ENCODE assay signal across 8 mouse cellular contexts in the genomic region with DNA sequence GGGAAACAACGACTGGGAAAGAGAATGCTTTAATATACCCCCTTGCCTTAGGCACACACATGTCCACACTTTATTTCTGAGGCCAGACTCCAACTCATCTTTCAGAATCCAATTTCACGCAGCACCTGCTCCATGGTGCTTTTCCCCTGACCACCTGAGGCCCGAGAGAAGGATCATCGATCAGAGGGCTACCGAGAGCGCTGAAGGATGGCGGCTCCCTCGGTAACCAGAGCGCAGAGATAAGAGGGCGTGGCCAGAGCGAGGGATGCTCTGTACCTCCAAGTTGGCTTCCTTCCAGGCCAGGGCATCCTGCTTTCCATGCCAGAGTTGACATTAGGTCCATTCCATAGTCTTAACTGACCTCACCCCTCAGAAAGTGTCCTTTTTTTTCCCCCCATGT. TPM values are rescaled to one million over a fixed set of nuclear protein-coding genes. Genes with fewer than 3 reads are reported as not detected.
DNase-seq lines count a peak whose midpoint lies in the region; ATAC-seq and TF ChIP-seq lines count a peak whose summit lies in the region.

No protein-coding gene starts in this region.

- peak overlapping the region; percentile 74 for H3K4me2 ChIP-seq in neural tube, embryonic 11.5 days (ENCODE audit: low read depth)
- peak overlapping the region; percentile 86 for H3K4me2 ChIP-seq in limb, embryonic 13.5 days (replicated peaks)
- H3K4me2 ChIP-seq in stomach, postnatal 0 days (replicated peaks; ENCODE audit: low read depth), result peak overlapping the region; percentile 98

- TF ChIP-seq EP300 in stomach, postnatal 0 days (optimal IDR thresholded peaks at IDR 0.05), result no peak

- no peak overlapping the region for H3K27ac ChIP-seq in cerebellum, adult 2 months (ENCODE audit: insufficient read depth, low read length)
- peak overlapping the region; percentile 100 for H3K27ac ChIP-seq in neural tube, embryonic 11.5 days (ENCODE audit: low read depth, low read length)
- no peak overlapping the region for H3K27ac ChIP-seq in limb, embryonic 13.5 days
- H3K27ac ChIP-seq in stomach, postnatal 0 days (replicated peaks), result no peak overlapping the region

- peaks cover 2% of the 10 kb centered on the region; the same call in 1 of the 2 replicates for H3K27me3 ChIP-seq in cerebellum, adult 2 months (ENCODE audit: control insufficient read depth, insufficient read depth, low read length)
- H3K27me3 ChIP-seq in neural tube, embryonic 11.5 days (ENCODE audit: control insufficient read depth, insufficient read depth, low read length), result no peaks in the 10 kb centered on the region
- peaks cover 20% of the 10 kb centered on the region for H3K27me3 ChIP-seq in limb, embryonic 13.5 days
- H3K27me3 ChIP-seq in stomach, postnatal 0 days (ENCODE audit: control insufficient read depth, insufficient read depth, low read length), result peaks cover 3% of the 10 kb centered on the region; the same call in 1 of the 2 replicates

- TF ChIP-seq CTCF in cerebellum, adult 2 months (IDR thresholded peaks at IDR 0.05; ENCODE audit: borderline replicate concordance, insufficient read depth, low read depth, low read length), result no peak
- TF ChIP-seq CTCF in stomach, postnatal 0 days (IDR thresholded peaks at IDR 0.05; ENCODE audit: low read depth), result no peak

- peaks cover 3% of the 10 kb centered on the region; the same call in 1 of the 2 replicates for H3K4me1 ChIP-seq in cerebellum, adult 2 months (ENCODE audit: control insufficient read depth, insufficient read depth, low read length)
- peaks cover 20% of the 10 kb centered on the region for H3K4me1 ChIP-seq in neural tube, embryonic 11.5 days (ENCODE audit: control insufficient read depth, insufficient read depth, low read length)
- H3K4me1 ChIP-seq in limb, embryonic 13.5 days, result peaks cover 56% of the 10 kb centered on the region
- H3K4me1 ChIP-seq in stomach, postnatal 0 days (replicated peaks; ENCODE audit: control insufficient read depth, insufficient read depth), result 0 out of 2 replicates have a peak, but pooled peaks cover 2% of the 10 kb centered on the region

- no peak for TF ChIP-seq POLR2A in cerebellum, adult 2 months (IDR thresholded peaks at IDR 0.05; ENCODE audit: borderline replicate concordance, insufficient read depth, low read length)

- H3K36me3 ChIP-seq in neural tube, embryonic 11.5 days (ENCODE audit: control insufficient read depth, insufficient read depth, low read length), result no peaks in the 10 kb centered on the region
- H3K36me3 ChIP-seq in limb, embryonic 13.5 days, result no peaks in the 10 kb centered on the region
- H3K36me3 ChIP-seq in stomach, postnatal 0 days (ENCODE audit: control insufficient read depth, insufficient read depth, low read length), result no peaks in the 10 kb centered on the region

- H3K9ac ChIP-seq in neural tube, embryonic 11.5 days (ENCODE audit: low read length), result peak overlapping the region; percentile 99
- peak overlapping the region; percentile 50; the same call in 1 of the 2 replicates for H3K9ac ChIP-seq in limb, embryonic 13.5 days
- 0 out of 2 replicates have a peak overlapping the region, but pooled peaks have one; percentile 38 for H3K9ac ChIP-seq in stomach, postnatal 0 days (ENCODE audit: low read length)

- peak overlapping the region; percentile 48 for H3K4me3 ChIP-seq in cerebellum, adult 2 months (replicated peaks; ENCODE audit: insufficient read depth, low read depth, low read length)
- peak overlapping the region; percentile 84 for H3K4me3 ChIP-seq in neural tube, embryonic 11.5 days (ENCODE audit: low read depth, low read length)
- peak overlapping the region; percentile 72 for H3K4me3 ChIP-seq in limb, embryonic 13.5 days
- H3K4me3 ChIP-seq in stomach, postnatal 0 days (ENCODE audit: low read depth, low read length), result peak overlapping the region; percentile 64

- ATAC-seq in neural tube, embryonic 11.5 days (ENCODE audit: insufficient read depth, low FRiP score, low TSS enrichment), result peak; percentile 60
- ATAC-seq in limb, embryonic 13.5 days (ENCODE audit: low FRiP score, low read depth), result no peak; the same call in 1 of the 2 replicates
- no peak for ATAC-seq in stomach, postnatal 0 days (ENCODE audit: low FRiP score, low TSS enrichment)

- WGBS in cerebellum, adult 2 months, result under 1% methylated on average over 11 of the region's 11 CpGs
- 2% methylated on average over 11 of the region's 11 CpGs for WGBS in neural tube, embryonic 11.5 days
- WGBS in limb, embryonic 13.5 days, result 2% methylated on average over 11 of the region's 11 CpGs
- WGBS in stomach, postnatal 0 days, result 7% methylated on average over 11 of the region's 11 CpGs

- DNase-seq in cerebellum, adult 2 months, result peak; percentile 20 to 29
- DNase-seq in cerebellum, adult 11 months, result no peak
- peak; percentile 80 for DNase-seq in neural tube, embryonic 11.5 days (ENCODE audit: low spot score)
- DNase-seq in neural tube, embryonic 10.5 days (ENCODE audit: extremely low spot score, low spot score), result no peak
- DNase-seq in stomach, postnatal 0 days (ENCODE audit: low spot score), result no peak
- DNase-seq in gastrocnemius, adult 8-10 months (ENCODE audit: low spot score in 2 of 2), result no peak
- DNase-seq in right cerebral cortex, postnatal 14 days, result no peak

- H3K9me3 ChIP-seq in neural tube, embryonic 11.5 days (ENCODE audit: control insufficient read depth, low read length), result no peaks in the 10 kb centered on the region
- H3K9me3 ChIP-seq in limb, embryonic 13.5 days, result no peaks in the 10 kb centered on the region
- H3K9me3 ChIP-seq in stomach, postnatal 0 days (ENCODE audit: control insufficient read depth, low read length), result no peaks in the 10 kb centered on the region

RNA-seq across cellular contexts. Expression of a gene that starts 0.6 kb away (rescaled TPM):
- polyA plus RNA-seq in cerebellum, adult 2 months (2012; rRNA removed), result 11.4 and 13.9 TPM in 2 replicates
- polyA plus RNA-seq in neural tube, embryonic 11.5 days (2014; fragmentation: Nextera tagmentation; extraction: Ambion mirVana), result 115 and 125 TPM in 2 replicates
- 48.6 and 55.5 TPM in 2 replicates for polyA plus RNA-seq in limb, embryonic 13.5 days (2015; fragmentation: Nextera tagmentation; extraction: Ambion mirVana)
- 4.4 and 6.1 TPM in 2 replicates for polyA plus RNA-seq in stomach, postnatal 0 days (2015; fragmentation: Nextera tagmentation; extraction: Ambion mirVana)
- 1 to 10 TPM in 2 of 4 experiments, under 1 TPM in 2; 0.86 to 1.7 (median 1.1) TPM for total RNA-seq in gastrocnemius, adult 8-10 months (2022)

Comparison
In these comparisons a context has a peak if more than half of its experiments do, and no peak if none do; other contexts are left out.
1. DNase-seq: peak in cerebellum, adult 2 months (2 of 2) and neural tube, embryonic 11.5 days (single experiment); none in cerebellum, adult 11 months (single experiment), neural tube, embryonic 10.5 days (single experiment), stomach, postnatal 0 days (single experiment), gastrocnemius, adult 8-10 months (0 of 2) and right cerebral cortex, postnatal 14 days (single experiment).
2. H3K9ac ChIP-seq: peak in every context shown above with its lines; median percentile 99 in neural tube, embryonic 11.5 days; 50 in limb, embryonic 13.5 days; 38 in stomach, postnatal 0 days.
3. Peak in every context shown above with its lines, with median percentiles within 50 percentile points of each other: H3K4me3 ChIP-seq and H3K4me2 ChIP-seq.